Mouse (Mus musculus): Measurements from ENCODE around the gene Fam120b.

- TF ChIP-seq POLR2A (IDR thresholded peaks at IDR 0.05; ENCODE audit: control insufficient read depth in 1 of 2, insufficient read depth in 1 of 2, low read depth in 1 of 2, low read length in 2 of 2, poor library complexity in 1 of 2) (no peak), USF2 (IDR thresholded peaks at IDR 0.05; ENCODE audit: borderline replicate concordance in 1 of 2, insufficient read depth in 1 of 2, low read depth in 1 of 2, low read length in 2 of 2) (no peak), CTCF (IDR thresholded peaks at IDR 0.05 in 2 of 3, conservative IDR thresholded peaks at IDR 0.05 in 1 of 3; ENCODE audit: control insufficient read depth in 1 of 3, insufficient read depth in 1 of 3, low read depth in 2 of 3, low read length in 3 of 3, poor library complexity in 1 of 3, severe bottlenecking in 1 of 3) (no peak), UBTF (IDR thresholded peaks at IDR 0.05; ENCODE audit: borderline replicate concordance, insufficient read depth, low read depth, low read length) (no peak), EP300 (IDR thresholded peaks at IDR 0.05; ENCODE audit: low read depth in 1 of 2, low read length in 2 of 2) (no peak), MAX (IDR thresholded peaks at IDR 0.05; ENCODE audit: low read length) (no peak), NRF1 (IDR thresholded peaks at IDR 0.05; ENCODE audit: insufficient read depth, low read depth, low read length, poor library complexity, severe bottlenecking) (no peak), CHD1 (IDR thresholded peaks at IDR 0.05; ENCODE audit: low read depth, low read length) (no peak), SIN3A (IDR thresholded peaks at IDR 0.05; ENCODE audit: low read length) (no peak)
These were observed 27.2 kb downstream of the Fam120b start for GRCm38 (mm10) chr17:15423080-15423765.

Data from MEL (cell line).